Mouse (Mus musculus) intestine, embryonic 16.5 days (tissue): ENCODE data around the gene Unk. TPM values are rescaled to one million over a fixed set of nuclear protein-coding genes. Genes with fewer than 3 reads are reported as not detected.

ENCODE experiments used
- ATAC-seq: fragments of 200-750 bp; cut with Nextera tagmentation; 2 replicates; pipeline ENCODE4 v1.8.0; 2017; ENCODE audit warnings: moderate TSS enrichment, moderate library complexity
- H3K27ac ChIP-seq: fragments of 300-500 bp; sonication (generic); 2 replicates; pipeline ENCODE4 v1.5.1; 2014; ENCODE audit warnings: mild to moderate bottlenecking, low read length
- H3K27me3 ChIP-seq: fragments of 300-500 bp; sonication (generic); replicated peaks from 2 replicates; pipeline ENCODE4 v1.6.1; 2014; ENCODE audit warnings: low read length, control low read depth, mixed read lengths; ENCODE audit not compliant: control insufficient read depth, insufficient read depth
- H3K36me3 ChIP-seq: fragments of 300-500 bp; sonication (generic); 2 replicates; pipeline ENCODE4 v1.6.1; 2014; ENCODE audit warnings: low read length, control low read depth; ENCODE audit not compliant: control insufficient read depth, insufficient read depth
- H3K4me1 ChIP-seq: fragments of 300-500 bp; sonication (generic); 2 replicates; pipeline ENCODE4 v1.6.1; 2014; ENCODE audit warnings: low read length, control low read depth, mixed read lengths; ENCODE audit not compliant: control insufficient read depth, insufficient read depth
- H3K4me2 ChIP-seq: fragments of 300-500 bp; sonication (generic); 2 replicates; pipeline ENCODE4 v1.6.1; 2014; ENCODE audit warnings: low read depth, low read length, control low read depth
- H3K4me3 ChIP-seq: fragments of 300-500 bp; sonication (generic); 2 replicates; pipeline ENCODE4 v1.5.1; 2014; ENCODE audit warnings: mild to moderate bottlenecking, low read length
- H3K9ac ChIP-seq: fragments of 300-500 bp; sonication (generic); 2 replicates; pipeline ENCODE4 v1.6.1; 2014; ENCODE audit warnings: low read depth, low read length
- H3K9me3 ChIP-seq: fragments of 300-500 bp; sonication (generic); 2 replicates; pipeline ENCODE4 v1.6.1; 2016; ENCODE audit warnings: low read length, control low read depth; ENCODE audit not compliant: control insufficient read depth
- WGBS: fragments of 180-500 bp; shearing (Covaris S2); extraction: QIAGEN DNeasy Blood & Tissue Kit; methylation state at CpG from one replicate; pipeline ENCODE4 v1.1.7; 2014; 5-methylcytosine and 5-hydroxymethylcytosine counted together
- polyA plus RNA-seq: library from polyadenylated mRNA; unstranded; fragments of >200 nt; fragmentation: Nextera tagmentation; extraction: Ambion mirVana; gene quantifications from 2 replicates; pipeline ENCODE4 v1.2.1, GENCODE M21; 2015

Unk gene
- polyA plus RNA-seq, 1 experiment from 2014 or later, result 22.9 TPM

DNA sequence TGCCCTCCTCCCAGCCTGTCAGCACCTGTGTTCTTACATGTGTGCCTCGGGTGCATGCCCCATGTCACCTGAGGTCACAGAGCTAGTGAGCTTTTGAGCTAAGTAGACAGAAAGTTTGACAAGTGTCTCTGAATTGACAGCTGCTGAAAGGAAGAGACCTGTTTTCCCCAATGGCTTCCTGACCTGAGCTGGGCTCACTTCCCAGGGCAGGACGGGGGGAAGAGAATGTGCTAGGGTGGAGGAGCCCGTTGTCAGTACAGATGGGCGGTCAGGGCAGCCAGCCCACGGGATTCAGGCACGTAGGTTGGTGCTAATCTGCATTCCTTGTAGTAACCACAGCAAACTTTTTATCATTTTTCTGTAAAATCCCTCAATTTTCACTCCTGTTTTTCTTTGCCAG lies 10.5 kb downstream of the Unk start:
- Histone ChIP-seq H3K27me3 (no peaks in the 10 kb centered on the region), H3K9ac (no peak overlapping the region), H3K4me3 (no peak overlapping the region), H3K9me3 (no peaks in the 10 kb centered on the region), H3K4me2 (no peak overlapping the region), H3K4me1 (no peaks in the 10 kb centered on the region), H3K27ac (no peak overlapping the region), H3K36me3 (peaks cover 8% of the 10 kb centered on the region; the same call in 1 of the 2 replicates)
- WGBS, result 88% methylated on average over 6 of the region's 6 CpGs
- ATAC-seq, result no peak

DNA sequence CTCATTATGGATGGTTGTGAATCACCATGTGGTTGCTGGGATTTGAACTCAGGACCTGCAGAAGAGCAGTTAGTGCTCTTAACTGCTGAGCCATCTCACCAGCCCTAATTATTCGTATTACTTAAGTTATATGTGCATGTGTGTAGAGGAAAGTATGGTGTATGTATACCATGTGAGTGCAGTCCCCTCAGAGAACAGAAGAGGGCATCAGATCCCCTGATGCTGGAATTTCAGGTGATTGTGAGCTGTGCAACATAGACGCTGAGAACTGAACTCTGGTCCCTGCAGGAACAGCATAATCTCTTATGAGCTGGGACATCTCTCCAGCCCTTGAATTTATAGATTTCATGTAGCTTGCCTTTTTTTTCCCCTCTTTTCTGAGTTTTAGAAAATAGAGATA lies 11.7 kb downstream of the Unk start:
- peaks cover 10% of the 10 kb centered on the region; the same call in 1 of the 2 replicates for H3K36me3 ChIP-seq
- no peaks in the 10 kb centered on the region for H3K4me1 ChIP-seq
- no peak for ATAC-seq
- 99% methylated on average over 2 of the region's 2 CpGs for WGBS
- no peaks in the 10 kb centered on the region for H3K27me3 ChIP-seq
- H3K27ac ChIP-seq, result no peak overlapping the region
- no peaks in the 10 kb centered on the region for H3K9me3 ChIP-seq
- H3K4me2 ChIP-seq, result no peak overlapping the region
- H3K4me3 ChIP-seq, result no peak overlapping the region
- no peak overlapping the region for H3K9ac ChIP-seq

- H3K4me3 ChIP-seq, result no peak overlapping the region
- H3K9me3 ChIP-seq, result no peaks in the 10 kb centered on the region
- WGBS, result 80% methylated on average over 5 of the region's 5 CpGs
- no peak for ATAC-seq
- H3K36me3 ChIP-seq, result peaks cover 10% of the 10 kb centered on the region; the same call in 1 of the 2 replicates
- no peaks in the 10 kb centered on the region for H3K4me1 ChIP-seq
- no peak overlapping the region for H3K9ac ChIP-seq
- no peak overlapping the region for H3K4me2 ChIP-seq
- H3K27me3 ChIP-seq, result no peaks in the 10 kb centered on the region
- H3K27ac ChIP-seq, result no peak overlapping the region
Observed at GRCm38 (mm10) chr11:116042372-116043138, 12.4 kb downstream of the Unk start.

DNA sequence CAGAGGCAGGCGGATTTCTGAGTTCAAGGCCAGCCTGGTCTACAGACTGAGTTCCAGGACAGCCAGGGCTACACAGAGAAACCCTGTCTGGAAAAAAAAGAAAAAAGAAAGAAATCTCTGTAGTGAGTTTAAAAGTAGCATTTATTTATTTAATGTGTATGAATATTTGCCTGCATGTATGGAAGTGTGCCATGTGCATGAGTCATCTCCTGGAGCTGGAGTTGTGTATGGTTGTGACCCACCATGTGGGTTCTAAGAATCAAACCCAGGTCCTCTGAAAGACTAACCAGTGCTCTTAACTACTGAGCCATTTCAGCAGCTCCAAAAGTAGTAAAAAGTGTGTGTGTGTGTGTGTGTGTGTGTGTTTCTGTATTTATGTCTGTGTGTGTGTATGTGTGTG lies 13.2 kb downstream of the Unk start:
- no peak for ATAC-seq
- Histone ChIP-seq H3K4me1 (no peaks in the 10 kb centered on the region), H3K4me3 (no peak overlapping the region), H3K27me3 (no peaks in the 10 kb centered on the region), H3K36me3 (peaks cover 13% of the 10 kb centered on the region), H3K27ac (no peak overlapping the region), H3K9me3 (no peaks in the 10 kb centered on the region), H3K9ac (no peak overlapping the region), H3K4me2 (no peak overlapping the region)
- WGBS, result 96% methylated on average over 1 of the region's 1 CpGs

DNA sequence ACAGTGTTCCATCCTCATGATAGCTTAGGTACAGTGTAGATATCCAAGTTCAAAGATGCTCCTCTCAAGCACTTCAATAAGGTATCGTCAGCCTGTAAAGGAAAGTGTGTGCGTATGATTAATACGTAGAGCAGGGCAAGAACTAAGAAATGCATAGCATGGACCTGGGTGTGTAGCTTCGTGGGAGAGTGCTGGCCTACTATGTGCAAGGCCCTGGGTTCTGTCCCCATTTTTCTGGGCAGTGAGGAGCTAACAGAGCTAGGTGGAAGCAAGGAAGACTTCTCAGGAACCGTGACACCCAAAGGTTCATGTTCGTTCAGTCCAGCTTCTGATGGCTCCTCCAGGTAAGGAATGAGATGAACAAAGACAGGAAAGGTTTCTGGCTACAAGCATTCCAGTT lies 15.1 kb downstream of the Unk start:
- H3K4me2 ChIP-seq, result no peak overlapping the region
- H3K4me1 ChIP-seq, result no peaks in the 10 kb centered on the region
- H3K4me3 ChIP-seq, result no peak overlapping the region
- WGBS, result 95% methylated on average over 6 of the region's 6 CpGs
- no peak overlapping the region for H3K9ac ChIP-seq
- ATAC-seq, result no peak
- no peaks in the 10 kb centered on the region for H3K27me3 ChIP-seq
- peaks cover 30% of the 10 kb centered on the region for H3K36me3 ChIP-seq
- no peak overlapping the region for H3K27ac ChIP-seq
- no peaks in the 10 kb centered on the region for H3K9me3 ChIP-seq

GRCm38 (mm10) chr11:116049610-116050009 lies 19.5 kb downstream of the Unk start:
- H3K9ac ChIP-seq, result no peak overlapping the region
- no peak overlapping the region for H3K4me3 ChIP-seq
- no peak for ATAC-seq
- no peaks in the 10 kb centered on the region for H3K9me3 ChIP-seq
- no peak overlapping the region for H3K4me2 ChIP-seq
- WGBS, result 79% methylated on average over 2 of the region's 2 CpGs
- peaks cover 50% of the 10 kb centered on the region for H3K36me3 ChIP-seq
- H3K27ac ChIP-seq, result no peak overlapping the region
- H3K27me3 ChIP-seq, result no peaks in the 10 kb centered on the region
- H3K4me1 ChIP-seq, result no peaks in the 10 kb centered on the region

DNA sequence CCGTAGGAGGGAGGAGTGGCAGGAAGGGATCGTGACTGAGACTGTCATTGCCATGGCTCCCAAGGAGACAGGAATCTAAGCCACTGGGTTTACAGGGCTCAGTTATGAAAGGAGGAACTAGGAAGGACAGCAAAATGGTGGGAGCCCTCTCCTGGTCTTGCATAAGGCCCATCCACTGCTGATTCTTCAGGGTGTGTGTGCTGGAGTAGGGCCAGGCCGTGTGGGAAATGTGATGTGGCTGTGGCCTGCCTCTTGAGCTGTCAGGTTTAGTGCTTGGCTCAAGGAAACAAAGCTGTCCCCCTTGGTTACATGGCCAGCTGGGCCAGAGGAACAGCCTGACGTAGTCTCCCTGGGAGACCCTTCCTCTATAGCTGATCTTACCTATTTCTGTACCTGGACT lies 20.1 kb downstream of the Unk start:
- Histone ChIP-seq H3K4me1 (no peaks in the 10 kb centered on the region), H3K4me2 (no peak overlapping the region), H3K9ac (no peak overlapping the region), H3K4me3 (no peak overlapping the region), H3K9me3 (no peaks in the 10 kb centered on the region), H3K27me3 (no peaks in the 10 kb centered on the region), H3K36me3 (peaks cover 55% of the 10 kb centered on the region), H3K27ac (no peak overlapping the region)
- 84% methylated on average over 4 of the region's 4 CpGs for WGBS
- ATAC-seq, result no peak

GRCm38 (mm10) chr11:116053510-116054229 lies 23.5 kb downstream of the Unk start:
- no peak overlapping the region for H3K4me3 ChIP-seq
- ATAC-seq, result no peak
- H3K4me2 ChIP-seq, result no peak overlapping the region
- H3K27ac ChIP-seq, result no peak overlapping the region
- H3K4me1 ChIP-seq, result no peaks in the 10 kb centered on the region
- no peaks in the 10 kb centered on the region for H3K27me3 ChIP-seq
- H3K9me3 ChIP-seq, result no peaks in the 10 kb centered on the region
- no peak overlapping the region for H3K9ac ChIP-seq
- H3K36me3 ChIP-seq, result peaks cover 66% of the 10 kb centered on the region
- 91% methylated on average over 9 of the region's 9 CpGs for WGBS

DNA sequence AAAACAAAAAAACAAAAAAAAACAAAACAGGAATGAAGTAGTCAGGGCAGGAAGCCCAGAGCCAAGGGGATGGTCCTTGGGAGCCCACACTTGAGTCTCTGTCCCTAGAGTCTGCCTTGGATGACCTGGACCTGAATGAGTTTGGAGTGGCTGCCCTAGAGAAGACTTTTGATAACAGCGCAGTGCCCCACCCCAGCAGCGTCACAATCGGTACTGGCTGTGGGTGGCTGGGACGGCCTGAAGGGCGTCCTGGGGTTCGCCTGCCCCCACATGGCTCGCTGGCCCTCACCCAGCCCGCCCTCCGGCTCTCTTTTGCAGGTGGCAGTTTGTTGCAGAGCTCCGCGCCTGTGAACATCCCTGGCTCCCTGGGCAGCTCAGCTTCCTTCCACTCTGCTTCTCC lies 25.8 kb downstream of the Unk start:
- Histone ChIP-seq H3K9ac (no peak overlapping the region), H3K4me2 (no peak overlapping the region), H3K27ac (no peak overlapping the region), H3K36me3 (peaks cover 57% of the 10 kb centered on the region), H3K27me3 (no peaks in the 10 kb centered on the region), H3K9me3 (no peaks in the 10 kb centered on the region), H3K4me3 (no peak overlapping the region), H3K4me1 (peaks cover 5% of the 10 kb centered on the region; the same call in 1 of the 2 replicates)
- 92% methylated on average over 11 of the region's 11 CpGs for WGBS
- ATAC-seq, result no peak
